Mouse (Mus musculus) fat pad, adult 2 months (tissue): ENCODE measurements at regions not wholly inside any gene's neighbourhood (a gene's known extent, or its start where the extent isn't known, plus 50 kb on each side); places are given as distances from the start of the nearest gene placed in this dataset.

Experiments used
- DNase-seq: peaks from one replicate; pipeline ENCODE4 v3.0.0-alpha.2; 2011; ENCODE audit warnings: low read depth, low spot score; ENCODE audit errors: extremely low read depth

DNA sequence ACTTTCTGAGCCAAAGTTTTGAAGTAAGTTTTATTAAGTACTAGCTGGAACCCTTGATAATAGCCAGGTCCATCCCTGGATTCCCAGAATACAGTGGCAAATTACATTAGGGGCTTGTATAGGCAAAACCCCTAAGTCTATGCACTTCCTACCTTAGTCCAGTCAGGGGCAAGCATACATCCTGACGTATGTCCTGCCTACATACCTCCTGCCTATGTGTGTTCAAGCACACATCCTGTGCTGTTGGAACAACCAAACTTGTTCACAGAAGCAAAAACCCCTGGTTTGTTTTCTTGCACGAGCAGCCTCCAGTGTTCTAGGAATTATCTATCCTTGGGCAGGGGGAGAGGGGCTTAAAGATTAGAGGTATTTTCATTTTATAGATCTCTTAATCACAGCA is 66.4 kb upstream of the Bmp2k start:
- no peak for DNase-seq

DNA sequence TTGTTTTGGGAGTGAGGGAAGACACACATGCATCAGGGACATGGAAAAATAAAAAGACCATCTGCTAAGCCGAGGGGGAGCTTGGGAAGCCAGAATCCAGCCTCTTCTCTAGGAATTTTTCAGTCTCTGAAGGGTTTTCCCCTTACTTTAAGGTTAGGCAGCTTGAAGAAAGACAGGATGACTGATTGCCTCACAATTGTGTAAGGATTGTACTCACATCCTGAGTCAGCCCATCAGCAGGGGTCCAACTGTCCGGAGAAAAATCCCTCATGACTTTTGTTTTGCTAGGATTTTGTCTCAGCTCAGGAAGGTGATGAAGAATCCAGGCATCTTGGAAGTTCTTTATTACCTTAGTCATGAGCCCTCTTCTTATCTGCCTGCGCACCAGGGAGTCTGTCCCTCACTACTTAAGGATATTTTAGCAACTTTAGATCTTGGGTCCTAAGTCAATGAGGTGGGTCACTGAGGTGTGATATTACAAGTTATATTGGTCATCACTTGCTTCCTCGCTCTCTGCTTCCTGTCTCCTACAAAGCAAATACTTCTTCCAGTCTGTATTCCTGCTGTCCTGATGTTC is 65.8 kb upstream of the Bmp2k start:
- no peak for DNase-seq

DNA sequence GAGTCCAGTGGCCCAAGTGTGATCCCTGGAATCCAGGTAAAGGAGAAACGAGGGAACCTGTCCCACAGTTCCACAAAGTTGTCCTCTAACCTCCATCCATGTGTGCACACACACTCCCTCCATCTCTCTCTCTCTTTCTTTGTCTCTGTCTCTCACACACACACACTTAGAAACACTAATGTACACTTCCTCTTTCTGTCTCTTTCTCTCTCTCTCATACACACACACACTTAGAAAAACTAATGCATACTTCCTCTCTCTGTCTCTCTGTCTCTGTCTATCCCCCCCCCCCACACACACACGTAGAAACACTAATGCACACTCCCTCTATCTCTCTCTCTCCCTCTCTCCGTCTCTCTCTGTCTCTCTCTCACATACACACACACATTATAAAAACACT is 61.2 kb upstream of the Bmp2k start:
- no peak for DNase-seq

DNA sequence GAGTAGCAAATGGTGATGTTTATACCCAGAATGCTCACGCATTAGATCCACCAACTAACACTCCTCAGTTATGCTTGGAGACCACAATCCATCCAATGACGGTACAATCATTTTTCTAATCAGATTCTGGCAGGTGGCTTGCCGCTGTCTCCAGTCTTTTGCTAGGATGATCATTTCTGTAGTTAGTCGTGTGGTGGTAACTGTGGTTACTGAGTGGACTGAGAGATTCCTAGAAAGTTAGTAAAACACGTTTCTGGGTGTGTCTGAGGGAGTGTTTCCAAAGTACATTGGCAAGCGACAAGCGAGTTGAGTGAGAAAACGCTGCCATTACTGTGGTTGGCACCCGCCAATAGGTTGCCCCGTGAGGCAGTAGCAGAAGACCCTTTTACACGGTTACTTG is 58.8 kb upstream of the Bmp2k start:
- DNase-seq, result no peak

DNA sequence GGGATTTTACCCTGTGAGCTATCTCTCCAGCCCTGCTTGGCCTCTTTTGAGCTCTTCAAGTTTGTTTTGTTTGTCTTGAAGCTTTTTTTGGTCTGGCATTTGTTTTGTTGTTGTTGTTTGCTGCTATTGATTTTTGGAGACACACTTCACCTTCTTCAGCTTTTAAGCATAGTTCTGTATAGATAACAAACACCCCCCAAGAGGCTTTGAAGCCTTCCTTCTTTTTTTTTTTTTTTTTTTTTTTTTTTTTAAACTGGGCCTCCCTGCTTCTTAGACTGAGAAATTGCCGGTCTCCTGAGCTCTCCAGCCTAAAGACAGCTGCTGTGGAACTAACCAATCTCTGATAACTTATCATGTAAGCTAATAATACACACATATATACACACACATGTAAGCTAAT is 58.2 kb upstream of the Bmp2k start:
- no peak for DNase-seq

DNA sequence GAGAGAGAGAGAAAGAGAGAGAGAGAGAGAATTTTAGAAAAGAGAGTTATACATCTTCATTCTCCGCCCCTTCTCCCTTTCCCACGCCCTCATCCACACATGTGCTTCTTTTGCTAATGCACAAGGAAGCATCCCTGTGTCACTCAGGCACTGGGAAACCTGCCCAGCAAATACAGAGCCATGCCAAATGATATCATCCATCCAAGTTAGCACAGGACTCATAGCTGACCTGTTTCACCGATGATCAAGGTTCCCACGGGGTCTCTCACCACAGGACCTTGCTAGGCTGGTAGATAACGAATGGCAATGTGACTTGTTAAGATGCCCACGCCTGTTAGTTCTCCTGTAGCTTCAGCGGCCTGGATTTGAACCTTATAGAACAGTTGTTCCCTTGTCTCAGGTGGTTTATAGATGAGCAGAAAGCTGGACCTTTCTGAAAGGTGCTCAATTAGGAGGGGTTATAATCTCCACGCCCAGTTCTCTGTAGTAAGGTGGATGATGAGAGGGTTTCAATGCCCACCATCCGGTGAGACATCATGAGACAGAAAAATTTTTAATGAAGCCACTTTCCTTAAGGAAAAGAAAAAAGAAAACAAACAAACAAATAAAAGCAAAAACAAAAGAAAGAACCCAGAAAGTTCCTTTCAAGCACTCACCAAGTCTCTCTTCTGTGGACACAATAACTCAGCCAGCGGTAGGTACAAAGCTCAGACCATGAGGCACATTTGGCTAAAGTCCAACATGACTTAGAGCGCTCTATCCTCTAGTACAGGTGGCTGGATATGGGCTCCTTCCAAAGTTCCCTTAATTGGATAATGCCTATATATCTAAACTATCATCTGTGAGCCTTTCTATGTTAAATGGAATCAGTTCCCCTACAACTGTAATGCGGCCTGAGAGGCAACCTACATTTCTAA is 57.1 kb upstream of the Bmp2k start:
- no peak for DNase-seq

DNA sequence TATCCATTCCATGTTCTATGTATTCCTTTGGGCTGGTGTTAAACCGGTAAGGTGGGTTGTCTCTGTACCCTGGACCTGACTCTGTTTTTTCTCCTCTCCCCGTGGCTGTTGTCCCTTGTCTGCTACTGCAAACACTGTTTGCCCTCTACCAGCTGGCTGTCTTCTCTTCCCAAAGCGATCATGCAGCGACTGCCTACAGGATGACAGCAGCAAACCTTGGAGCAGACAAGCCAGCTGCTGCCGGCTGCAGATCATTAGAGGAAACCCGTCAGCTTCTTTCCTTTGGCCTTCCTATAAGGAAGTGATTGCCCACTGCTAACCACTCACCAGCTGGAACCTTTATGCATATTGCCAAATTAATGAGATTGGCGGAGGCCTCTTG is 56.4 kb upstream of the Bmp2k start:
- no peak for DNase-seq

DNA sequence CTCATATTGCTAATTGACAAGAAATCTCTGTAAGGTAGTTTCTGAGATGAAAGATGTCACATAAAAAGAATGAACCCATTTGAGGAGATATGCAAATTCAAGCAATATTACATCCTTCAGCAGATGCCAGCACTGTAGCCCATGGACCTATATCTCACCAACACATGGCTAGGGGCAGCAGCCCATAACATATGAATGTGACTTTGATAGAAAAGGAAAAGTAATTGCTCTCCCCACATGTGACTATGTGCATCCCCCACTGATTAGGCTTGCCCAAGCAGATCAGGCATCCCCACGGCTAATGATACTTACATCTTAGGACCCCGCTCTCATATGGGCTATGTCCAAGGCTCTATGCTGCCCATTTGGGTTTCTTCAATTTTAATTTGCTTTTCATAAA is 56.0 kb upstream of the Bmp2k start:
- DNase-seq, result no peak
